Mouse (Mus musculus) intestine, embryonic 16.5 days (tissue): ENCODE results near the gene Rnf41. TPM values are rescaled to one million over a fixed set of nuclear protein-coding genes. Genes with fewer than 3 reads are reported as not detected.

Experiments
- ATAC-seq: fragments of 200-750 bp; cut with Nextera tagmentation; 2 replicates; pipeline ENCODE4 v1.8.0; 2017; ENCODE audit warnings: moderate TSS enrichment, moderate library complexity
- H3K27ac ChIP-seq: fragments of 300-500 bp; sonication (generic); 2 replicates; pipeline ENCODE4 v1.5.1; 2014; ENCODE audit warnings: mild to moderate bottlenecking, low read length
- H3K27me3 ChIP-seq: fragments of 300-500 bp; sonication (generic); replicated peaks from 2 replicates; pipeline ENCODE4 v1.6.1; 2014; ENCODE audit warnings: low read length, control low read depth, mixed read lengths; ENCODE audit not compliant: control insufficient read depth, insufficient read depth
- H3K36me3 ChIP-seq: fragments of 300-500 bp; sonication (generic); 2 replicates; pipeline ENCODE4 v1.6.1; 2014; ENCODE audit warnings: low read length, control low read depth; ENCODE audit not compliant: control insufficient read depth, insufficient read depth
- H3K4me1 ChIP-seq: fragments of 300-500 bp; sonication (generic); 2 replicates; pipeline ENCODE4 v1.6.1; 2014; ENCODE audit warnings: low read length, control low read depth, mixed read lengths; ENCODE audit not compliant: control insufficient read depth, insufficient read depth
- H3K4me2 ChIP-seq: fragments of 300-500 bp; sonication (generic); 2 replicates; pipeline ENCODE4 v1.6.1; 2014; ENCODE audit warnings: low read depth, low read length, control low read depth
- H3K4me3 ChIP-seq: fragments of 300-500 bp; sonication (generic); 2 replicates; pipeline ENCODE4 v1.5.1; 2014; ENCODE audit warnings: mild to moderate bottlenecking, low read length
- H3K9ac ChIP-seq: fragments of 300-500 bp; sonication (generic); 2 replicates; pipeline ENCODE4 v1.6.1; 2014; ENCODE audit warnings: low read depth, low read length
- H3K9me3 ChIP-seq: fragments of 300-500 bp; sonication (generic); 2 replicates; pipeline ENCODE4 v1.6.1; 2016; ENCODE audit warnings: low read length, control low read depth; ENCODE audit not compliant: control insufficient read depth
- WGBS: fragments of 180-500 bp; shearing (Covaris S2); extraction: QIAGEN DNeasy Blood & Tissue Kit; methylation state at CpG from one replicate; pipeline ENCODE4 v1.1.7; 2014; 5-methylcytosine and 5-hydroxymethylcytosine counted together
- polyA plus RNA-seq: library from polyadenylated mRNA; unstranded; fragments of >200 nt; fragmentation: Nextera tagmentation; extraction: Ambion mirVana; gene quantifications from 2 replicates; pipeline ENCODE4 v1.2.1, GENCODE M21; 2015

Gene Rnf41
- polyA plus RNA-seq, 1 experiment from 2014 or later, result 43.2 TPM

DNA sequence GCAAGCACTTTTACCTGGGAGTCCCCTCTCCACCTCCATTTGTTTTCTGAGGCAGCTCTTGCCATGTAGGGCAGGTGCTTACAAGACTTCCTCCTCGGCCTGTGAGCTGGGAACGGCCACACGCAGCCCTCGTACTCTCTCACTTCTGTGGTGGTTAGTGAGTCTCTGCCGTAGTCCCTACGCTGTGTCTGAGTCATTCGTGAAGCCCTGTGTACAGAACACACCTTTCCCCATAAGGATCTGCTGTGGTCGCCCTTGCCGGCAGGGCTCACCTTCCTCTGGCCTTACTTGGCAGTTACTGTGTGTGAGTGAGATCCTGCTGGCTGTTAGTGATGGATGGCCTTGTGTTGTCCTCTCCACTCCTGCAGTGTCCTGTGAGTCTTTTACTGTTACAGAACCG, 23.2 kb downstream of the Rnf41 start:
- Histone ChIP-seq H3K27me3 (no peaks in the 10 kb centered on the region), H3K9ac (no peak overlapping the region), H3K27ac (no peak overlapping the region), H3K36me3 (peaks cover 24% of the 10 kb centered on the region), H3K4me3 (no peak overlapping the region), H3K4me2 (no peak overlapping the region), H3K4me1 (no peaks in the 10 kb centered on the region), H3K9me3 (no peaks in the 10 kb centered on the region)
- 82% methylated on average over 10 of the region's 10 CpGs for WGBS
- ATAC-seq, result no peak

- Histone ChIP-seq H3K9ac (no peak overlapping the region), H3K27ac (no peak overlapping the region), H3K4me3 (no peak overlapping the region), H3K4me2 (no peak overlapping the region), H3K9me3 (no peaks in the 10 kb centered on the region), H3K4me1 (no peaks in the 10 kb centered on the region), H3K36me3 (peaks cover 23% of the 10 kb centered on the region), H3K27me3 (no peaks in the 10 kb centered on the region)
- ATAC-seq, result no peak
- 87% methylated on average over 17 of the region's 17 CpGs for WGBS
Observed at GRCm38 (mm10) chr10:128435186-128435823, 23.8 kb downstream of the Rnf41 start.

GRCm38 (mm10) chr10:128435873-128436272, 24.4 kb downstream of the Rnf41 start:
- H3K27me3 ChIP-seq, result no peaks in the 10 kb centered on the region
- H3K9ac ChIP-seq, result no peak overlapping the region
- no peak overlapping the region for H3K4me3 ChIP-seq
- ATAC-seq, result no peak
- H3K4me1 ChIP-seq, result no peaks in the 10 kb centered on the region
- peaks cover 23% of the 10 kb centered on the region for H3K36me3 ChIP-seq
- H3K27ac ChIP-seq, result no peak overlapping the region
- 86% methylated on average over 5 of the region's 5 CpGs for WGBS
- H3K4me2 ChIP-seq, result no peak overlapping the region
- no peaks in the 10 kb centered on the region for H3K9me3 ChIP-seq

- no peaks in the 10 kb centered on the region for H3K4me1 ChIP-seq
- H3K27me3 ChIP-seq, result no peaks in the 10 kb centered on the region
- H3K9me3 ChIP-seq, result no peaks in the 10 kb centered on the region
- H3K36me3 ChIP-seq, result peaks cover 23% of the 10 kb centered on the region
- no peak overlapping the region for H3K4me2 ChIP-seq
- no peak for ATAC-seq
- WGBS, result 90% methylated on average over 8 of the region's 8 CpGs
- no peak overlapping the region for H3K27ac ChIP-seq
- H3K9ac ChIP-seq, result no peak overlapping the region
- H3K4me3 ChIP-seq, result no peak overlapping the region
Observed at GRCm38 (mm10) chr10:128436376-128436775, 24.9 kb downstream of the Rnf41 start.

DNA sequence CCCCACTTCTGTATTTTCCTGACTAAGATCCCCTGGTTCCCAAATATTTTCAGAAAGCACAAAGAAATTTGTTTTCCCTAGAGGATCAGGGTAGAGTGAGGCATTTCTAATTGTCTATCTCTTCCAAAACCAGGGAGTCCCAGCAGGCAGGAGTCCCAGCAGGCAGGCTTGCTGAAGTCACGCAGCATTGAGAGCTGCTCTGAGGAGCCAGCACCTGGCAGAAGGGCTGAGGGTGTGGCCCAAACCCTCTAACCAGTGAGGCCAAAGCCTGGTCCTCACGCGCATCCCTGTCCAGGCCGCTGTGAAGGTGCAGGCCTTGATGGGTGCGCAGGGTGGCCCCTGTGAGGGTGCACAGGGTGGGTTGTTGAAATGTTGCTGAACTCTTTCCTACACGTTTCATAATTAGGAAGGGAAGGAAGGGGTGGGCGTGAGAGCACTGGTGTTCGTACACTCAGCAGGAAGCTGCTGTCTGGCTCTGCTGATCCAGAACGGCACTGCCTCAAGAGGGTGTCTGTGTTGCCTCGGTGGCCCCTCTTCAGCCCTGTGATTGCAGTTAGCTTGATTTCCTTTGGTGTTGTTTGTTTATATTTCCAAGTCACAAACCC, 27.3 kb downstream of the Rnf41 start:
- no peaks in the 10 kb centered on the region for H3K4me1 ChIP-seq
- H3K36me3 ChIP-seq, result peaks cover 23% of the 10 kb centered on the region
- H3K9ac ChIP-seq, result no peak overlapping the region
- H3K9me3 ChIP-seq, result no peaks in the 10 kb centered on the region
- no peaks in the 10 kb centered on the region for H3K27me3 ChIP-seq
- ATAC-seq, result no peak
- H3K4me3 ChIP-seq, result no peak overlapping the region
- WGBS, result 64% methylated on average over 10 of the region's 10 CpGs
- no peak overlapping the region for H3K27ac ChIP-seq
- H3K4me2 ChIP-seq, result no peak overlapping the region

GRCm38 (mm10) chr10:128440407-128440806, 28.9 kb downstream of the Rnf41 start:
- Histone ChIP-seq H3K4me2 (no peak overlapping the region), H3K27me3 (no peaks in the 10 kb centered on the region), H3K4me3 (no peak overlapping the region), H3K9ac (no peak overlapping the region), H3K4me1 (no peaks in the 10 kb centered on the region), H3K9me3 (no peaks in the 10 kb centered on the region), H3K36me3 (peaks cover 20% of the 10 kb centered on the region), H3K27ac (no peak overlapping the region)
- ATAC-seq, result no peak
- WGBS, result 50% methylated on average over 10 of the region's 10 CpGs

- H3K36me3 ChIP-seq, result peaks cover 14% of the 10 kb centered on the region
- H3K27me3 ChIP-seq, result no peaks in the 10 kb centered on the region
- no peak overlapping the region for H3K27ac ChIP-seq
- no peak overlapping the region for H3K4me3 ChIP-seq
- no peaks in the 10 kb centered on the region for H3K9me3 ChIP-seq
- H3K4me1 ChIP-seq, result no peaks in the 10 kb centered on the region
- no peak overlapping the region for H3K4me2 ChIP-seq
- ATAC-seq, result no peak
- 81% methylated on average over 10 of the region's 10 CpGs for WGBS
- no peak overlapping the region for H3K9ac ChIP-seq
Observed at GRCm38 (mm10) chr10:128441324-128442119, 30.1 kb downstream of the Rnf41 start.

DNA sequence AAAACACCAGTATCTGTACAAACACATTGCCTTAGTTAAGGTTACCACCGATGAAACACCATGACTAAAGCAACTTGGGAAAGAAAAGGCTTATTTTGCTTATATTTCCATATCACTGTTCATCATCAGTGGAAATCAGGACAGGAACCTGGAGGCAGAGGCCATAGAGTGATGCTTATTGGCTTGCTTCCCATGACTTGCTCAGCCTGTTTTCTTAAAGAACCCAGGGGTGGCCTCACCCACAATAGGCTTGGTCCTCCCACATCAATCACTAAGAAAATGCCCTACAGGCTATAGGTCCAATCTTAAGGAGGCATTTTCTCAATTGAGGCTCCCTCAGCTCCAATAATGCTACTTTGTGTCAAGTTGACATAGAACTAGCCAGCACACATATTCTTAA, 31.3 kb downstream of the Rnf41 start:
- no peaks in the 10 kb centered on the region for H3K27me3 ChIP-seq
- peaks cover 8% of the 10 kb centered on the region for H3K36me3 ChIP-seq
- no peak overlapping the region for H3K27ac ChIP-seq
- H3K9ac ChIP-seq, result no peak overlapping the region
- no peaks in the 10 kb centered on the region for H3K9me3 ChIP-seq
- H3K4me2 ChIP-seq, result no peak overlapping the region
- WGBS, result 79% methylated on average over 1 of the region's 1 CpGs
- no peak overlapping the region for H3K4me3 ChIP-seq
- H3K4me1 ChIP-seq, result no peaks in the 10 kb centered on the region
- no peak; the same call in 1 of the 2 replicates for ATAC-seq

DNA sequence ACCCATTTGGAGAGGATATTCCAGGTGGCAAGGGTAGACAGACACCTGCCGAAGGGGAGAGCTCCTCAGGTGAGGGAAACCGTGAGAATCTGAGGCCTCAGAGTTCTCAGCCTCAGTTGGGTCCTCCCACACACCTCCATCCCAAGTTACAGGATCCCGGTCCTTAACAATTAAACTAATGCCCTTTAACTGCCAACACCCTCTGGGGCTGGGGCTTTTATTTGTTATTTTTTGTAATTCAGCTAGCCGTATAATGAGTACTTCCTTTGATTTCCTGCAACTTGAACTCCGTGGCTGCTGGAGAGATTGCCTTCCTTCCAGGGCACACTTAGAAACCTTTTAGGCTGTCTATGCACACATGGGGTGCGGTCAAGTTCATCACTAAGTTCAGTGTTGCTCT, 32.9 kb downstream of the Rnf41 start:
- no peak for ATAC-seq
- no peak overlapping the region for H3K9ac ChIP-seq

More for the DNA sequence above, 32.9 kb downstream of the Rnf41 start:
- Histone ChIP-seq H3K4me1 (no peaks in the 10 kb centered on the region), H3K36me3 (no peaks in the 10 kb centered on the region), H3K9me3 (no peaks in the 10 kb centered on the region), H3K27ac (no peak overlapping the region), H3K27me3 (no peaks in the 10 kb centered on the region), H3K4me2 (no peak overlapping the region), H3K4me3 (no peak overlapping the region)
- 74% methylated on average over 6 of the region's 6 CpGs for WGBS
